Mouse (Mus musculus): ENCODE results near the gene Ldlrad3.

Gene Ldlrad3

GRCm38 (mm10) chr2:102185069-102185950 lies 875 bp downstream of the Ldlrad3 start:
- peak; percentile 36 for DNase-seq

GRCm38 (mm10) chr2:102183720-102184480 lies 2.3 kb downstream of the Ldlrad3 start:
- peak; percentile 59 for DNase-seq

- DNase-seq: no peak
These were observed 4.7 kb downstream of the Ldlrad3 start for GRCm38 (mm10) chr2:102181459-102181858.

- no peak for DNase-seq
These were observed 9.8 kb downstream of the Ldlrad3 start for GRCm38 (mm10) chr2:102176434-102176772.

- DNase-seq: no peak
These were observed 10.3 kb downstream of the Ldlrad3 start for GRCm38 (mm10) chr2:102175741-102176433.

- no peak for DNase-seq
These were observed 13.7 kb downstream of the Ldlrad3 start for GRCm38 (mm10) chr2:102172458-102172857.

- no peak for DNase-seq
These were observed 19.4 kb downstream of the Ldlrad3 start for GRCm38 (mm10) chr2:102166550-102167325.

- DNase-seq: no peak
These were observed 23.1 kb downstream of the Ldlrad3 start for GRCm38 (mm10) chr2:102163106-102163505.

GRCm38 (mm10) chr2:102157555-102157954 lies 28.6 kb downstream of the Ldlrad3 start:
- DNase-seq: no peak

- no peak for DNase-seq
These were observed 29.2 kb downstream of the Ldlrad3 start for GRCm38 (mm10) chr2:102157010-102157409.

GRCm38 (mm10) chr2:102156460-102156859 lies 29.7 kb downstream of the Ldlrad3 start:
- DNase-seq: no peak

- no peak for DNase-seq
These were observed 30.7 kb downstream of the Ldlrad3 start for GRCm38 (mm10) chr2:102155306-102156015.

- DNase-seq: no peak
These were observed 31.4 kb downstream of the Ldlrad3 start for GRCm38 (mm10) chr2:102154771-102155211.

GRCm38 (mm10) chr2:102154328-102154727 lies 31.9 kb downstream of the Ldlrad3 start:
- DNase-seq: no peak

- no peak for DNase-seq
These were observed 32.7 kb downstream of the Ldlrad3 start for GRCm38 (mm10) chr2:102153516-102153915.

- DNase-seq: no peak
These were observed 33.3 kb downstream of the Ldlrad3 start for GRCm38 (mm10) chr2:102152851-102153250.

GRCm38 (mm10) chr2:102149058-102149457 lies 37.1 kb downstream of the Ldlrad3 start:
- no peak for DNase-seq

GRCm38 (mm10) chr2:102148093-102148492 lies 38.1 kb downstream of the Ldlrad3 start:
- no peak for DNase-seq

- no peak for DNase-seq
These were observed 38.6 kb downstream of the Ldlrad3 start for GRCm38 (mm10) chr2:102147561-102147960.

- DNase-seq: no peak
These were observed 39.8 kb downstream of the Ldlrad3 start for GRCm38 (mm10) chr2:102146386-102146785.

- DNase-seq: no peak
These were observed 41.1 kb downstream of the Ldlrad3 start for GRCm38 (mm10) chr2:102145036-102145435.

- DNase-seq: no peak
These were observed 41.9 kb downstream of the Ldlrad3 start for GRCm38 (mm10) chr2:102144311-102144710.
